Mouse (Mus musculus) c-Kit-positive CD71-positive TER-119-positive erythroid progenitor cells, embryonic 14.5 days (primary cell): Measurements from ENCODE around the gene Rnf212b.
"Not testable (repeated sequence)": the region's sequence is repeated elsewhere in the genome, so short reads cannot be mapped to it uniquely, and the experiment has no call there.

ENCODE experiments used
- DNase-seq: peaks from one replicate; pipeline ENCODE4 v3.0.0-alpha.2; 2013; ENCODE audit warnings: low spot score

Gene Rnf212b

GRCm38 (mm10) chr14:54813991-54814390 lies at the start of gene Rnf212b:
Rnf212b (plus strand) TSS chr14:54814141.
- DNase-seq: no peak

GRCm38 (mm10) chr14:54766937-54767336 lies 47.0 kb upstream of the Rnf212b start:
- not testable (repeated sequence) for DNase-seq

GRCm38 (mm10) chr14:54768314-54769067 lies 45.5 kb upstream of the Rnf212b start:
- DNase-seq: no peak

GRCm38 (mm10) chr14:54769068-54769425 lies 44.9 kb upstream of the Rnf212b start:
- DNase-seq: no peak

GRCm38 (mm10) chr14:54770373-54770772 lies 43.6 kb upstream of the Rnf212b start:
- DNase-seq: no peak

GRCm38 (mm10) chr14:54772333-54772856 lies 41.5 kb upstream of the Rnf212b start:
- DNase-seq: no peak

- no peak for DNase-seq
Measured at GRCm38 (mm10) chr14:54775534-54776041, 38.4 kb upstream of the Rnf212b start.

- no peak for DNase-seq
Measured at GRCm38 (mm10) chr14:54776768-54777167, 37.2 kb upstream of the Rnf212b start.

GRCm38 (mm10) chr14:54777893-54778292 lies 36.0 kb upstream of the Rnf212b start:
- no peak for DNase-seq

GRCm38 (mm10) chr14:54780084-54780483 lies 33.9 kb upstream of the Rnf212b start:
- no peak for DNase-seq

GRCm38 (mm10) chr14:54780836-54781609 lies 32.9 kb upstream of the Rnf212b start:
- no peak for DNase-seq

GRCm38 (mm10) chr14:54781610-54782365 lies 32.2 kb upstream of the Rnf212b start, which contains the start of gene Slc7a8:
Slc7a8 (minus strand) TSS chr14:54781946.
- DNase-seq: no peak

- no peak for DNase-seq
Measured at GRCm38 (mm10) chr14:54782971-54783370, 31.0 kb upstream of the Rnf212b start.

- peak; percentile 78 for DNase-seq
Measured at GRCm38 (mm10) chr14:54785898-54786297, 28.0 kb upstream of the Rnf212b start.

GRCm38 (mm10) chr14:54786489-54786888 lies 27.5 kb upstream of the Rnf212b start:
- no peak for DNase-seq

GRCm38 (mm10) chr14:54787226-54787625 lies 26.7 kb upstream of the Rnf212b start:
- DNase-seq: no peak

- DNase-seq: no peak
Measured at GRCm38 (mm10) chr14:54788231-54788630, 25.7 kb upstream of the Rnf212b start.

GRCm38 (mm10) chr14:54792166-54792565 lies 21.8 kb upstream of the Rnf212b start:
- DNase-seq: no peak

GRCm38 (mm10) chr14:54793351-54793750 lies 20.6 kb upstream of the Rnf212b start:
- no peak for DNase-seq

GRCm38 (mm10) chr14:54793894-54794830 lies 19.8 kb upstream of the Rnf212b start:
- no peak for DNase-seq

GRCm38 (mm10) chr14:54795901-54796300 lies 18.0 kb upstream of the Rnf212b start:
- DNase-seq: no peak
